Mouse (Mus musculus) intestine, embryonic 15.5 days (tissue): ENCODE measurements around the gene Stpg4. TPM values are rescaled to one million over a fixed set of nuclear protein-coding genes. Genes with fewer than 3 reads are reported as not detected.

Experiments
- ATAC-seq: fragments of 200-750 bp; cut with Nextera tagmentation; 2 replicates; pipeline ENCODE4 v1.8.0; 2017; ENCODE audit warnings: moderate TSS enrichment, moderate library complexity
- H3K27ac ChIP-seq: fragments of 300-500 bp; sonication (generic); 2 replicates; pipeline ENCODE4 v1.5.1; 2015; ENCODE audit warnings: mild to moderate bottlenecking, inconsistent platforms
- H3K27me3 ChIP-seq: fragments of 300-500 bp; sonication (generic); replicated peaks from 2 replicates; pipeline ENCODE4 v1.6.1; 2015; ENCODE audit warnings: inconsistent platforms
- H3K36me3 ChIP-seq: fragments of 300-500 bp; sonication (generic); 2 replicates; pipeline ENCODE4 v1.6.1; 2015; ENCODE audit warnings: inconsistent platforms
- H3K4me1 ChIP-seq: fragments of 300-500 bp; sonication (generic); replicated peaks from 2 replicates; pipeline ENCODE4 v1.6.1; 2015; ENCODE audit warnings: inconsistent platforms
- H3K4me2 ChIP-seq: fragments of 300-500 bp; sonication (generic); replicated peaks from 2 replicates; pipeline ENCODE4 v1.6.1; 2015; ENCODE audit warnings: mild to moderate bottlenecking, inconsistent platforms
- H3K4me3 ChIP-seq: fragments of 300-500 bp; sonication (generic); replicated peaks from 2 replicates; pipeline ENCODE4 v1.5.1; 2015; ENCODE audit warnings: inconsistent platforms
- H3K9ac ChIP-seq: fragments of 300-500 bp; sonication (generic); 2 replicates; pipeline ENCODE4 v1.6.1; 2015; ENCODE audit warnings: inconsistent platforms
- H3K9me3 ChIP-seq: fragments of 300-500 bp; sonication (generic); 2 replicates; pipeline ENCODE4 v1.6.1; 2016; ENCODE audit warnings: inconsistent platforms
- WGBS: fragments of 180-500 bp; shearing (Covaris S2); methylation state at CpG from one replicate; pipeline ENCODE4 v1.1.7; 2015; 5-methylcytosine and 5-hydroxymethylcytosine counted together
- polyA plus RNA-seq: library from polyadenylated mRNA; unstranded; fragments of >200 nt; fragmentation: Nextera tagmentation; extraction: Ambion mirVana; gene quantifications from 2 replicates; pipeline ENCODE4 v1.2.1, GENCODE M21; 2015

Stpg4 gene
- not detected in 2 replicates for polyA plus RNA-seq

GRCm38 (mm10) chr17:87427511-87427910 lies at the start of gene Stpg4:
TSS of gene Stpg4 (minus strand) at chr17:87427741.
- Histone ChIP-seq H3K36me3 (peaks cover 10% of the 10 kb centered on the region), H3K4me1 (no peaks in the 10 kb centered on the region), H3K9me3 (no peaks in the 10 kb centered on the region), H3K4me3 (no peak within 1 kb of the TSS), H3K27me3 (no peaks in the 10 kb centered on the region), H3K9ac (no peak within 1 kb of the TSS), H3K4me2 (no peak within 1 kb of the TSS), H3K27ac (no peak within 1 kb of the TSS)
- peak; percentile 22; the same call in 1 of the 2 replicates for ATAC-seq
- 56% methylated on average over 24 of the region's 24 CpGs for WGBS

DNA sequence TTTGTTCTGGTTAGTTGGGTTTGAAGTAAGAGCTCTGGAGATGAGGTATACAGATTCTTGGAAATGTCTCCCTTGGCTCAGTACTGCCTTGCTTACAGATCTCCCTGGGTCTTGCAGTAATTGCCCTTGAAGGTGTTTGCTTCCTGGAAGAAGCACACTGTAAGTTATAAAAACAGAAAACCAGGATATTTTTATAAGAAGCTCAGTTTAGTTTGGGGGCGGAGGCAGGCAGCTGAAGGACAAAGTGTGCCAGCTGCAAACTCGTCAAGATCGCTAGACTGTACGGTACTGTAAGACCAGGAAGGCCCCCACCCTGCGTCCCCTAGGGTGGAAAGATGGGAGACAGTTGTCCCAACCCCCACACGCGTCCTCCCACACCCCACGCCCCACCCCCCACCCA lies 47.8 kb upstream of the Stpg4 start:
- H3K36me3 ChIP-seq = no peaks in the 10 kb centered on the region
- H3K27ac ChIP-seq = no peak overlapping the region
- H3K9ac ChIP-seq = no peak overlapping the region
- 0 out of 2 replicates have a peak, but pooled peaks have one; percentile 26 for ATAC-seq
- H3K4me1 ChIP-seq = peaks cover 30% of the 10 kb centered on the region
- 57% methylated on average over 8 of the region's 8 CpGs for WGBS
- H3K4me3 ChIP-seq = no peak overlapping the region
- no peaks in the 10 kb centered on the region for H3K27me3 ChIP-seq
- H3K4me2 ChIP-seq = no peak overlapping the region
- no peaks in the 10 kb centered on the region for H3K9me3 ChIP-seq

DNA sequence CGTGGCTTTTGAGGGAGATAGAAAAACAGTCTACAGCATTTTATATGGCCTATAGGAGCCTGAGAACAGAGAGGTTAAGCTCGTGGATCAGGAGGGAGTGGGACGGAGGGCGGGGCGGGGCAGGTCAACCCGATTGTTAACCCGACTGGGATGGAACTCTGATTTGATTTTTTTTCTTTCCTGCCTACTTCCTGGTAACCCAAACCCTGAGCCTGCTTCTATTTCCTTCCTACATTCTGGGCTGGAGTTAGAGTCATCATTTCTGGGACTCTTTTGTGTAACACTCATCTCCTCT lies 46.9 kb upstream of the Stpg4 start:
- peak overlapping the region; percentile 79 for H3K4me2 ChIP-seq
- peak overlapping the region; percentile 47; the same call in 1 of the 2 replicates for H3K9ac ChIP-seq
- H3K4me1 ChIP-seq = peaks cover 30% of the 10 kb centered on the region
- peak overlapping the region; percentile 33 for H3K4me3 ChIP-seq
- H3K27ac ChIP-seq = no peak overlapping the region
- WGBS = 3% methylated on average over 7 of the region's 7 CpGs
- ATAC-seq = peak; percentile 34; the same call in 1 of the 2 replicates
- H3K9me3 ChIP-seq = no peaks in the 10 kb centered on the region
- H3K36me3 ChIP-seq = no peaks in the 10 kb centered on the region
- no peaks in the 10 kb centered on the region for H3K27me3 ChIP-seq

- H3K4me3 ChIP-seq = peak overlapping the region; percentile 33
- peak overlapping the region; percentile 79 for H3K4me2 ChIP-seq
- no peaks in the 10 kb centered on the region for H3K36me3 ChIP-seq
- H3K27me3 ChIP-seq = no peaks in the 10 kb centered on the region
- H3K27ac ChIP-seq = peak overlapping the region; percentile 13; the same call in 1 of the 2 replicates
- ATAC-seq = peak; percentile 63
- WGBS = 4% methylated on average over 23 of the region's 23 CpGs
- H3K4me1 ChIP-seq = peaks cover 30% of the 10 kb centered on the region
- H3K9me3 ChIP-seq = no peaks in the 10 kb centered on the region
- peak overlapping the region; percentile 47 for H3K9ac ChIP-seq
Observed at GRCm38 (mm10) chr17:87473736-87474500, 46.4 kb upstream of the Stpg4 start.

GRCm38 (mm10) chr17:87473441-87473735 lies 45.8 kb upstream of the Stpg4 start:
- Histone ChIP-seq H3K36me3 (no peaks in the 10 kb centered on the region), H3K4me1 (peaks cover 26% of the 10 kb centered on the region), H3K9me3 (no peaks in the 10 kb centered on the region), H3K9ac (peak overlapping the region; percentile 47), H3K4me2 (peak overlapping the region; percentile 79), H3K27me3 (no peaks in the 10 kb centered on the region), H3K4me3 (peak overlapping the region; percentile 33), H3K27ac (peak overlapping the region; percentile 13; the same call in 1 of the 2 replicates)
- 20% methylated on average over 9 of the region's 9 CpGs for WGBS
- no peak for ATAC-seq

DNA sequence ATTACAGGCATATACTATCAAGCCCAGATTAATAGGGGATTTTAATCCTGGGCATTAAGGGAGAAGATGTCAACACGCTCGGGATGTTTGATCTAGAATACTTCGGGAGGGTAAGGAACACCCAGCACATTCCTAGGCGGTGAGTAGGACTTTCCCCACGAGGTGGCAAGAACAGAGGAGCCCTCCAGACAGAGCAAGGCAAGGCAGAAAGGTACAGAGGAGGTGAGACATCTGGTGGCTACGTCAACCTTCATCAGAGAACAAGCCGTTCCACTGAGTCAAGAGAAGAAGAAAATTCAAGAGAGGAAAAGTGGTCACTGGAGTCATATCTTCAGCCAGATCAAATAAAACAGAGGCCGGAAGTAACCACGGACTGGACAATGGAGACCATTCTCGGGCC lies 45.3 kb upstream of the Stpg4 start:
- ATAC-seq = no peak
- no peaks in the 10 kb centered on the region for H3K9me3 ChIP-seq
- no peak overlapping the region for H3K4me3 ChIP-seq
- H3K36me3 ChIP-seq = no peaks in the 10 kb centered on the region
- 43% methylated on average over 10 of the region's 10 CpGs for WGBS
- H3K27ac ChIP-seq = no peak overlapping the region
- peaks cover 24% of the 10 kb centered on the region for H3K4me1 ChIP-seq
- H3K27me3 ChIP-seq = no peaks in the 10 kb centered on the region
- H3K4me2 ChIP-seq = peak overlapping the region; percentile 79
- H3K9ac ChIP-seq = no peak overlapping the region

GRCm38 (mm10) chr17:87471661-87472060 lies 44.1 kb upstream of the Stpg4 start:
- Histone ChIP-seq H3K4me1 (peaks cover 20% of the 10 kb centered on the region), H3K27me3 (no peaks in the 10 kb centered on the region), H3K36me3 (no peaks in the 10 kb centered on the region), H3K4me2 (no peak overlapping the region), H3K9me3 (no peaks in the 10 kb centered on the region), H3K4me3 (no peak overlapping the region), H3K9ac (no peak overlapping the region), H3K27ac (no peak overlapping the region)
- WGBS = 77% methylated on average over 6 of the region's 6 CpGs
- ATAC-seq = no peak

DNA sequence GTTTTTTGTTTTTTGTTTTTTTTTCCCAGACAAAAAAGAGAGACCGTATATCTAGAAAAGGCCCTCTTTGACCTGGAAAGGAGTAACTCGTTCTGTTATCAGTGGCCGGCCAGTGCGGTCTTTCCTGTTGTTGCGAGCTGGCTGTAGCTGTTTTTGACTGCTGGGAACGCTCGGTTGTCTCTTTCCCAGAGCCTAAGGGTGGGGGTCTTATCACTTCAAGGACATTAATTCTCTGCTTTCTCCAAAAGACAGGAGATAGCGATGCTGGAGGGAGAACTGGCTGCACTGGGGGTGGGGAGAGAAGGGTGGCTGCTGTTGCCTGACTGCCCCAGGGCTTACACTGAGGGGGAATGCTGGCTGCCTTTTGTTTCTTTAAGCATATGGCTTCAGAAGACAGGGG lies 43.3 kb upstream of the Stpg4 start:
- H3K27ac ChIP-seq = no peak overlapping the region
- H3K9me3 ChIP-seq = no peaks in the 10 kb centered on the region
- no peak overlapping the region for H3K9ac ChIP-seq
- no peaks in the 10 kb centered on the region for H3K27me3 ChIP-seq
- no peaks in the 10 kb centered on the region for H3K36me3 ChIP-seq
- no peak overlapping the region for H3K4me2 ChIP-seq
- peaks cover 20% of the 10 kb centered on the region for H3K4me1 ChIP-seq
- no peak overlapping the region for H3K4me3 ChIP-seq
- no peak for ATAC-seq
- WGBS = 49% methylated on average over 8 of the region's 8 CpGs

GRCm38 (mm10) chr17:87470282-87470681 lies 42.7 kb upstream of the Stpg4 start:
- WGBS = 52% methylated on average over 8 of the region's 8 CpGs
- Histone ChIP-seq H3K9ac (no peak overlapping the region), H3K4me3 (no peak overlapping the region), H3K9me3 (no peaks in the 10 kb centered on the region), H3K27ac (no peak overlapping the region), H3K4me1 (peaks cover 19% of the 10 kb centered on the region), H3K36me3 (no peaks in the 10 kb centered on the region), H3K27me3 (no peaks in the 10 kb centered on the region), H3K4me2 (no peak overlapping the region)
- no peak for ATAC-seq

- H3K27ac ChIP-seq = no peak overlapping the region
- WGBS = 80% methylated on average over 8 of the region's 8 CpGs
- no peak overlapping the region for H3K4me2 ChIP-seq
- no peaks in the 10 kb centered on the region for H3K9me3 ChIP-seq
- no peak for ATAC-seq
- no peak overlapping the region for H3K9ac ChIP-seq
- no peaks in the 10 kb centered on the region for H3K27me3 ChIP-seq
- peaks cover 12% of the 10 kb centered on the region for H3K4me1 ChIP-seq
- no peaks in the 10 kb centered on the region for H3K36me3 ChIP-seq
- H3K4me3 ChIP-seq = no peak overlapping the region
Observed at GRCm38 (mm10) chr17:87469428-87469827, 41.9 kb upstream of the Stpg4 start.

DNA sequence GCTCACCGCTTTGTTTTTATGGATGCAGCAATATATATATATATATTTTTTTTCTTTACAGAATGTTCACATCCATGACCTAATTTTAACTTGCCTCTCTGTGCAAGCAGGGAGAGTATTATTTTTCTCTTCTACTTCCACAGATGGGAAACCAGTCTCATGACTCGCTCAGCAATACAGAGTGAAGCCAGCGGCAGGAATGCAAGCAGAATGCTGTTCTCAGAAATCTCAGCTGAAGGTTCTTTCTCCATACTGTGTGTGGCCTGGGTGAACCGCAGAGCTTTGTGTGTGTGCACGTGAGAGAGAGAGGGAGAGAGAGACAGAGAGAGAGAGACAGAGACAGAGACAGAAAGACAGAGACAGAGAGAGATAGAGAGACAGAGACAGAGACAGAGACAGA lies 41.1 kb upstream of the Stpg4 start:
- Histone ChIP-seq H3K4me1 (peaks cover 4% of the 10 kb centered on the region), H3K36me3 (no peaks in the 10 kb centered on the region), H3K9ac (no peak overlapping the region), H3K27me3 (no peaks in the 10 kb centered on the region), H3K27ac (no peak overlapping the region), H3K4me3 (no peak overlapping the region), H3K4me2 (no peak overlapping the region), H3K9me3 (no peaks in the 10 kb centered on the region)
- WGBS = 73% methylated on average over 5 of the region's 5 CpGs
- ATAC-seq = no peak

- WGBS = 53% methylated on average over 3 of the region's 3 CpGs
- H3K9ac ChIP-seq = no peak overlapping the region
- H3K4me3 ChIP-seq = no peak overlapping the region
- H3K4me2 ChIP-seq = no peak overlapping the region
- no peaks in the 10 kb centered on the region for H3K27me3 ChIP-seq
- no peaks in the 10 kb centered on the region for H3K9me3 ChIP-seq
- peaks cover 28% of the 10 kb centered on the region for H3K4me1 ChIP-seq
- no peaks in the 10 kb centered on the region for H3K36me3 ChIP-seq
- H3K27ac ChIP-seq = no peak overlapping the region
- no peak for ATAC-seq
Observed at GRCm38 (mm10) chr17:87461499-87461896, 34.0 kb upstream of the Stpg4 start.
